Mouse (Mus musculus): Measurements from ENCODE around the gene Oxa1l. TPM values are rescaled to one million over a fixed set of nuclear protein-coding genes. Genes with fewer than 3 reads are reported as not detected.

Oxa1l gene
- total RNA-seq, 2 experiments from 2014 or later: 51.1 to 53.8 TPM

- no peak for ATAC-seq (replicated peaks; ENCODE audit: poor library complexity, severe bottlenecking)
These were observed 47.9 kb downstream of the Oxa1l start for GRCm38 (mm10) chr14:54408336-54409056.

- peak; percentile 60 for ATAC-seq (replicated peaks; ENCODE audit: poor library complexity, severe bottlenecking)
These were observed 48.5 kb downstream of the Oxa1l start for GRCm38 (mm10) chr14:54409057-54409645.

GRCm38 (mm10) chr14:54409980-54410810 is 49.6 kb downstream of the Oxa1l start:
- ATAC-seq (replicated peaks; ENCODE audit: poor library complexity, severe bottlenecking): peak; percentile 70

GRCm38 (mm10) chr14:54412000-54412576 is 51.5 kb downstream of the Oxa1l start:
- no peak for ATAC-seq (replicated peaks; ENCODE audit: poor library complexity, severe bottlenecking)

- ATAC-seq (replicated peaks; ENCODE audit: poor library complexity, severe bottlenecking): 0 out of 2 replicates have a peak, but pooled peaks have one; percentile 16
These were observed 52.1 kb downstream of the Oxa1l start for GRCm38 (mm10) chr14:54412629-54413170.

GRCm38 (mm10) chr14:54413877-54414700 is 53.5 kb downstream of the Oxa1l start:
- 0 out of 2 replicates have a peak, but pooled peaks have one; percentile 4 for ATAC-seq (replicated peaks; ENCODE audit: poor library complexity, severe bottlenecking)

- ATAC-seq (replicated peaks; ENCODE audit: poor library complexity, severe bottlenecking): no peak
These were observed 54.8 kb downstream of the Oxa1l start for GRCm38 (mm10) chr14:54415241-54416020.

- no peak for ATAC-seq (replicated peaks; ENCODE audit: poor library complexity, severe bottlenecking)
These were observed 55.7 kb downstream of the Oxa1l start for GRCm38 (mm10) chr14:54416229-54416775.

GRCm38 (mm10) chr14:54416830-54417229 is 56.2 kb downstream of the Oxa1l start:
- no peak for ATAC-seq (replicated peaks; ENCODE audit: poor library complexity, severe bottlenecking)

- ATAC-seq (replicated peaks; ENCODE audit: poor library complexity, severe bottlenecking): peak; percentile 67
These were observed 57.0 kb downstream of the Oxa1l start, which contains the start of gene Slc7a7 for GRCm38 (mm10) chr14:54417623-54418081. TSS of gene Slc7a7 (minus strand) at chr14:54417780.

Other genes starting within 250 kb of the Oxa1l start
- 248 and 260 TPM in 2 replicates for gene Dad1, start 106.7 kb upstream of the Oxa1l start, total RNA-seq (2014; fragmentation: Nextera tagmentation)
- 123 and 177 TPM in 2 replicates for gene Dad1, start 106.7 kb upstream of the Oxa1l start, total RNA-seq (2017)
- 39.9 and 41.9 TPM in 2 replicates for gene Abhd4, start 106.6 kb upstream of the Oxa1l start, total RNA-seq (2014; fragmentation: Nextera tagmentation)
- gene Abhd4, start 106.6 kb upstream of the Oxa1l start, total RNA-seq (2017): 24.3 and 24.9 TPM in 2 replicates
- gene Olfr49, start 75.9 kb upstream of the Oxa1l start, total RNA-seq (2014; fragmentation: Nextera tagmentation): not detected in 2 replicates
- gene Olfr49, start 75.9 kb upstream of the Oxa1l start, total RNA-seq (2017): not detected in 2 replicates
- gene Slc7a7, start 56.9 kb downstream of the Oxa1l start, total RNA-seq (2014; fragmentation: Nextera tagmentation): 10.3 and 10.7 TPM in 2 replicates
- 3.0 and 3.1 TPM in 2 replicates for gene Slc7a7, start 56.9 kb downstream of the Oxa1l start, total RNA-seq (2017)
- 63.7 and 100 TPM in 2 replicates for gene Mrpl52, start 66.1 kb downstream of the Oxa1l start, total RNA-seq (2014; fragmentation: Nextera tagmentation)
- 34.0 and 40.1 TPM in 2 replicates for gene Mrpl52, start 66.1 kb downstream of the Oxa1l start, total RNA-seq (2017)
- gene Mmp14, start 70.8 kb downstream of the Oxa1l start, total RNA-seq (2014; fragmentation: Nextera tagmentation): not detected in 2 replicates
- gene Mmp14, start 70.8 kb downstream of the Oxa1l start, total RNA-seq (2017): not detected in 2 replicates
- 37.3 and 41.5 TPM in 2 replicates for gene Lrp10, start 103.3 kb downstream of the Oxa1l start, total RNA-seq (2014; fragmentation: Nextera tagmentation)
- gene Lrp10, start 103.3 kb downstream of the Oxa1l start, total RNA-seq (2017): 20.0 and 23.7 TPM in 2 replicates
- not detected in 2 replicates for gene Rem2, start 115.3 kb downstream of the Oxa1l start, total RNA-seq (2014; fragmentation: Nextera tagmentation)
- gene Rem2, start 115.3 kb downstream of the Oxa1l start, total RNA-seq (2017): not detected in 2 replicates
- gene Prmt5, start 156.7 kb downstream of the Oxa1l start, total RNA-seq (2014; fragmentation: Nextera tagmentation): 69.5 and 89.4 TPM in 2 replicates
- 57.4 and 68.2 TPM in 2 replicates for gene Prmt5, start 156.7 kb downstream of the Oxa1l start, total RNA-seq (2017)
- 70.3 and 79.6 TPM in 2 replicates for gene Haus4, start 193.8 kb downstream of the Oxa1l start, total RNA-seq (2014; fragmentation: Nextera tagmentation)
- 85.8 and 93.8 TPM in 2 replicates for gene Haus4, start 193.8 kb downstream of the Oxa1l start, total RNA-seq (2017)
- gene Ajuba, start 216.7 kb downstream of the Oxa1l start, total RNA-seq (2014; fragmentation: Nextera tagmentation): 0.77 and 1.0 TPM in 2 replicates
- gene Ajuba, start 216.7 kb downstream of the Oxa1l start, total RNA-seq (2017): 1.2 and 2.1 TPM in 2 replicates
- 5.8 and 9.9 TPM in 2 replicates for gene 4931414P19Rik, start 245.2 kb downstream of the Oxa1l start, total RNA-seq (2014; fragmentation: Nextera tagmentation)
- gene 4931414P19Rik, start 245.2 kb downstream of the Oxa1l start, total RNA-seq (2017): 3.6 and 4.3 TPM in 2 replicates

Measured in granulocyte monocyte progenitor cell, adult 5-6 weeks (primary cell).